Mouse (Mus musculus) G1E-ER4 (cell line): ENCODE data around the gene Mtmr2. TPM values are rescaled to one million over a fixed set of nuclear protein-coding genes. Genes with fewer than 3 reads are reported as not detected.

Experiments
- GATA1 ChIP-seq: IDR thresholded peaks from one replicate; pipeline ENCODE4 v1.8.0; 2012; ENCODE audit warnings: low read length, inconsistent platforms
- polyA plus RNA-seq: library from polyadenylated mRNA; stranded (reverse); fragments of >175 nt; gene quantifications from 2 replicates; pipeline ENCODE4 v1.2.3, GENCODE M21; 2012

The Mtmr2 gene
- polyA plus RNA-seq, 1 experiment = 12.8 TPM

GRCm38 (mm10) chr9:13848481-13849480 lies 100.6 kb downstream of the Mtmr2 start:
- TF ChIP-seq GATA1 = no peak

- no peak for TF ChIP-seq GATA1
Measured at GRCm38 (mm10) chr9:13853876-13854275, 105.7 kb downstream of the Mtmr2 start.

Other genes with a start within 250 kb of the Mtmr2 start
- gene Cep57, start 78.7 kb downstream of the Mtmr2 start, polyA plus RNA-seq = 13.4 and 20.1 TPM in 2 replicates
- 25.7 and 35.6 TPM in 2 replicates for gene Fam76b, start 79.3 kb downstream of the Mtmr2 start, polyA plus RNA-seq